Mouse (Mus musculus) hindbrain, embryonic 11.5 days (tissue): ENCODE results near the gene Vmn1r218. TPM values are rescaled to one million over a fixed set of nuclear protein-coding genes. Genes with fewer than 3 reads are reported as not detected.

ENCODE experiments used
- ATAC-seq: fragments of 200-750 bp; cut with Nextera tagmentation; 2 replicates; pipeline ENCODE4 v1.8.0; 2017; ENCODE audit warnings: mild to moderate bottlenecking, moderate TSS enrichment, moderate library complexity; ENCODE audit not compliant: low FRiP score
- DNase-seq: peaks from one replicate; pipeline ENCODE4 v3.0.0-alpha.2; 2015; ENCODE audit warnings: low spot score
- H3K27ac ChIP-seq: fragments of 300-500 bp; sonication (generic); 2 replicates; pipeline ENCODE4 v1.5.1; 2014; ENCODE audit warnings: mild to moderate bottlenecking, low read depth, low read length
- H3K27me3 ChIP-seq: fragments of 300-500 bp; sonication (generic); 2 replicates; pipeline ENCODE4 v1.6.1; 2014; ENCODE audit warnings: mild to moderate bottlenecking, low read length, moderate library complexity, mixed read lengths; ENCODE audit not compliant: control insufficient read depth, insufficient read depth
- H3K36me3 ChIP-seq: fragments of 300-500 bp; sonication (generic); 2 replicates; pipeline ENCODE4 v1.6.1; 2014; ENCODE audit warnings: mild to moderate bottlenecking, low read length, moderate library complexity, mixed read lengths; ENCODE audit not compliant: control insufficient read depth, insufficient read depth
- H3K4me1 ChIP-seq: fragments of 300-500 bp; sonication (generic); replicated peaks from 2 replicates; pipeline ENCODE4 v1.6.1; 2014; ENCODE audit warnings: low read length, mixed read lengths; ENCODE audit not compliant: control insufficient read depth, insufficient read depth
- H3K4me2 ChIP-seq: fragments of 300-500 bp; sonication (generic); replicated peaks from 2 replicates; pipeline ENCODE4 v1.6.1; 2014; ENCODE audit warnings: mild to moderate bottlenecking, low read depth, low read length
- H3K4me3 ChIP-seq: fragments of 300-500 bp; sonication (generic); 2 replicates; pipeline ENCODE4 v1.5.1; 2014; ENCODE audit warnings: low read depth, low read length
- H3K9ac ChIP-seq: fragments of 300-500 bp; sonication (generic); 2 replicates; pipeline ENCODE4 v1.6.1; 2014; ENCODE audit warnings: low read depth, low read length
- H3K9me3 ChIP-seq: fragments of 300-500 bp; sonication (generic); 2 replicates; pipeline ENCODE4 v1.6.1; 2016; ENCODE audit warnings: low read length; ENCODE audit not compliant: control insufficient read depth
- WGBS: fragments of 180-500 bp; shearing (Covaris S2); extraction: QIAGEN DNeasy Blood & Tissue Kit; methylation state at CpG from one replicate; pipeline ENCODE4 v1.1.7; 2014; 5-methylcytosine and 5-hydroxymethylcytosine counted together
- polyA plus RNA-seq: library from polyadenylated mRNA; unstranded; fragments of >200 nt; fragmentation: Nextera tagmentation; extraction: Ambion mirVana; gene quantifications from 2 replicates; pipeline ENCODE4 v1.2.1, GENCODE M21; 2014

Gene Vmn1r218
- polyA plus RNA-seq, 1 experiment from 2014 or later = not detected

GRCm38 (mm10) chr13:23187875-23188274 lies 54.9 kb downstream of the Vmn1r218 start, which contains the start of gene Vmn1r220:
TSS of gene Vmn1r220 (minus strand) at chr13:23187975.
- no peak within 1 kb of the TSS for H3K4me3 ChIP-seq
- H3K9me3 ChIP-seq = no peaks in the 10 kb centered on the region
- no peak within 1 kb of the TSS for H3K4me2 ChIP-seq
- DNase-seq (no peak), ATAC-seq (no peak)
- no peaks in the 10 kb centered on the region for H3K36me3 ChIP-seq
- no peaks in the 10 kb centered on the region for H3K27me3 ChIP-seq
- no peak within 1 kb of the TSS for H3K27ac ChIP-seq
- H3K9ac ChIP-seq = no peak within 1 kb of the TSS
- no peaks in the 10 kb centered on the region for H3K4me1 ChIP-seq
- WGBS = 85% methylated on average over 2 of the region's 2 CpGs

Other genes with a start within 250 kb of the Vmn1r218 start
- gene Vmn1r212, start 248.9 kb upstream of the Vmn1r218 start, polyA plus RNA-seq = not detected in 2 replicates
- gene Vmn1r213, start 125.5 kb upstream of the Vmn1r218 start, polyA plus RNA-seq = not detected in 2 replicates
- gene Vmn1r214, start 102.7 kb upstream of the Vmn1r218 start, polyA plus RNA-seq = not detected in 2 replicates
- not detected in 2 replicates for gene Vmn1r215, start 65.1 kb upstream of the Vmn1r218 start, polyA plus RNA-seq
- gene Vmn1r217, start 14.9 kb upstream of the Vmn1r218 start, polyA plus RNA-seq = not detected in 2 replicates
- gene Vmn1r219, start 26.2 kb downstream of the Vmn1r218 start, polyA plus RNA-seq = not detected in 2 replicates
- gene Vmn1r220, start 54.8 kb downstream of the Vmn1r218 start, polyA plus RNA-seq = not detected in 2 replicates
- not detected in 2 replicates for gene Vmn1r221, start 81.0 kb downstream of the Vmn1r218 start, polyA plus RNA-seq
- gene Vmn1r222, start 102.8 kb downstream of the Vmn1r218 start, polyA plus RNA-seq = not detected in 2 replicates
- gene Vmn1r223, start 114.0 kb downstream of the Vmn1r218 start, polyA plus RNA-seq = not detected in 2 replicates
- 65.0 and 65.6 TPM in 2 replicates for gene Zfp322a, start 236.1 kb downstream of the Vmn1r218 start, polyA plus RNA-seq